Mouse (Mus musculus): ENCODE measurements around the gene Canx. TPM values are rescaled to one million over a fixed set of nuclear protein-coding genes. Genes with fewer than 3 reads are reported as not detected.
A peak's percentile ranks its signal among the peaks of the same experiment; 100 is the strongest.
"Not testable (repeated sequence)": the region's sequence is repeated elsewhere in the genome, so short reads cannot be mapped to it uniquely, and the experiment has no call there.

Canx gene
- polyA plus RNA-seq, 1 experiment from 2014 or later = 292 TPM

DNA sequence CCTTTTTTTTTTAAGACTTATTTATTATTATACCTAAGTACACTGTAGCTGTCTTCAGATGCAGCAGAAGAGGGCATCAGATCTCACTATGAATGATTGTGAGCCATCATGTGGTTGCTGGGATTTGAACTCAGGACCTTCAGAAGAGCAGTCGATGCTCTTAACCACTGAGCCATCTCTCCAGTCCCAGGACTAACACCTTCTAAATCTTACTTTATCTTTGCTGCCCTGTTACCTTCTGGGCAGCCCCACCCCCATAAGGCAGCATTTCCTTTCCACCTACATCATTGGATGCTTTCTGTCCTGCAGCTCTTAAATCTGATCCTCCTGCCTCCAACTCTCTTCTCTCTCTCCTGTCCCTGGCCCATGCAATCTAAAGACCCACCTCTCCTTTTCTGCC, 35.8 kb upstream of the Canx start:
- H3K4me2 ChIP-seq; H3K4me3 ChIP-seq (replicated peaks); H3K9ac ChIP-seq (replicated peaks); H3K4me1 ChIP-seq (replicated peaks); H3K9me3 ChIP-seq; ATAC-seq (ENCODE audit: insufficient number of reproducible peaks, insufficient read depth, low FRiP score, low TSS enrichment, low read depth); H3K36me3 ChIP-seq; H3K27ac ChIP-seq: not testable (repeated sequence)
- peaks cover 26% of the 10 kb centered on the region for H3K27me3 ChIP-seq
- 64% methylated on average over 1 of the region's 1 CpGs for WGBS

GRCm38 (mm10) chr11:50358950-50359861, 33.7 kb upstream of the Canx start:
- Histone ChIP-seq H3K4me1 (replicated peaks) (0 out of 2 replicates have a peak, but pooled peaks cover 3% of the 10 kb centered on the region), H3K4me2 (peak overlapping the region; percentile 90), H3K27ac (peak overlapping the region; percentile 51; the same call in 1 of the 2 replicates), H3K27me3 (peaks cover 26% of the 10 kb centered on the region), H3K9me3 (no peaks in the 10 kb centered on the region), H3K9ac (replicated peaks) (peak overlapping the region; percentile 71), H3K36me3 (no peaks in the 10 kb centered on the region), H3K4me3 (replicated peaks) (peak overlapping the region; percentile 50)
- 2% methylated on average over 74 of the region's 74 CpGs for WGBS
- peak; percentile 56; the same call in 1 of the 2 replicates for ATAC-seq (ENCODE audit: insufficient number of reproducible peaks, insufficient read depth, low FRiP score, low TSS enrichment, low read depth)

- H3K9me3 ChIP-seq = no peaks in the 10 kb centered on the region
- WGBS = 60% methylated on average over 1 of the region's 1 CpGs
- H3K4me3 ChIP-seq (replicated peaks) = no peak overlapping the region
- no peak overlapping the region for H3K27ac ChIP-seq
- no peak overlapping the region for H3K9ac ChIP-seq (replicated peaks)
- H3K4me2 ChIP-seq = no peak overlapping the region
- H3K36me3 ChIP-seq = no peaks in the 10 kb centered on the region
- ATAC-seq (ENCODE audit: insufficient number of reproducible peaks, insufficient read depth, low FRiP score, low TSS enrichment, low read depth) = no peak
- peaks cover 23% of the 10 kb centered on the region for H3K27me3 ChIP-seq
- H3K4me1 ChIP-seq (replicated peaks) = 0 out of 2 replicates have a peak, but pooled peaks cover 3% of the 10 kb centered on the region
These were observed 29.9 kb upstream of the Canx start for GRCm38 (mm10) chr11:50355395-50355794.

DNA sequence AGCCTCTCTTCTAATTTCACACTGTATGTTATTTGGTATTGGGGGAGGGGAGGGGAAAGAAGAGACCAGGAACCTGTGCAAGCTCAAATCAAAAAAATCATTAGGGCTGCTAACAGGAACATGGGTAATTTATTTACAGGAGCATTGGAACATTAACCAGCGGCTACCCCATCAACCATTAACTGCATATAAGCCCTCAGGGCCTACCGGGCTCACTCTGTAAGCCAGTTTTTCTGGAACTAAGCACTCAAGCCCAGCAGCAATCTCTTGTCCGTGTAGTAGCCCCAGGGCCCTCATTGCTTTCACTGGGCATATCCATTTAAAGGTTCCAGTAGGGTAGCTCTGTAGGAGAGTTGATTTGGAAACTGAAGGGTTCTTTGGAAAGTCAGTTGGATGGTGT, 29.4 kb upstream of the Canx start:
- WGBS = 70% methylated on average over 3 of the region's 3 CpGs
- no peak overlapping the region for H3K27ac ChIP-seq
- ATAC-seq (ENCODE audit: insufficient number of reproducible peaks, insufficient read depth, low FRiP score, low TSS enrichment, low read depth) = no peak
- no peaks in the 10 kb centered on the region for H3K9me3 ChIP-seq
- no peaks in the 10 kb centered on the region for H3K36me3 ChIP-seq
- 0 out of 2 replicates have a peak, but pooled peaks cover 3% of the 10 kb centered on the region for H3K4me1 ChIP-seq (replicated peaks)
- no peak overlapping the region for H3K4me2 ChIP-seq
- H3K27me3 ChIP-seq = peaks cover 23% of the 10 kb centered on the region
- H3K9ac ChIP-seq (replicated peaks) = no peak overlapping the region
- no peak overlapping the region for H3K4me3 ChIP-seq (replicated peaks)

- no peak within 1 kb of the TSS for H3K4me3 ChIP-seq (replicated peaks)
- no peak within 1 kb of the TSS for H3K27ac ChIP-seq
- H3K9me3 ChIP-seq = no peaks in the 10 kb centered on the region
- no peak within 1 kb of the TSS for H3K9ac ChIP-seq (replicated peaks)
- no peak for ATAC-seq (ENCODE audit: insufficient number of reproducible peaks, insufficient read depth, low FRiP score, low TSS enrichment, low read depth)
- H3K27me3 ChIP-seq = peaks cover 19% of the 10 kb centered on the region
- no peaks in the 10 kb centered on the region for H3K36me3 ChIP-seq
- no peak within 1 kb of the TSS for H3K4me2 ChIP-seq
- H3K4me1 ChIP-seq (replicated peaks) = 0 out of 2 replicates have a peak, but pooled peaks cover 3% of the 10 kb centered on the region
These were observed 28.7 kb upstream of the Canx start, which contains the start of gene Cby3 for GRCm38 (mm10) chr11:50354162-50354561. Gene Cby3 (plus strand): TSS chr11:50354462.

GRCm38 (mm10) chr11:50352177-50352576, 26.7 kb upstream of the Canx start:
- H3K9ac ChIP-seq (replicated peaks) = no peak overlapping the region
- no peak overlapping the region for H3K4me3 ChIP-seq (replicated peaks)
- ATAC-seq (ENCODE audit: insufficient number of reproducible peaks, insufficient read depth, low FRiP score, low TSS enrichment, low read depth) = no peak
- H3K36me3 ChIP-seq = no peaks in the 10 kb centered on the region
- no peaks in the 10 kb centered on the region for H3K4me1 ChIP-seq (replicated peaks)
- 65% methylated on average over 2 of the region's 2 CpGs for WGBS
- H3K4me2 ChIP-seq = no peak overlapping the region
- H3K9me3 ChIP-seq = no peaks in the 10 kb centered on the region
- peaks cover under 1% of the 10 kb centered on the region; the same call in 1 of the 2 replicates for H3K27me3 ChIP-seq
- no peak overlapping the region for H3K27ac ChIP-seq

- Histone ChIP-seq H3K4me3 (replicated peaks) (no peak overlapping the region), H3K4me1 (replicated peaks) (no peaks in the 10 kb centered on the region), H3K9me3 (no peaks in the 10 kb centered on the region), H3K27me3 (no peaks in the 10 kb centered on the region), H3K9ac (replicated peaks) (no peak overlapping the region), H3K36me3 (no peaks in the 10 kb centered on the region), H3K4me2 (no peak overlapping the region), H3K27ac (no peak overlapping the region)
- no peak for ATAC-seq (ENCODE audit: insufficient number of reproducible peaks, insufficient read depth, low FRiP score, low TSS enrichment, low read depth)
- 86% methylated on average over 9 of the region's 9 CpGs for WGBS
These were observed 21.0 kb upstream of the Canx start for GRCm38 (mm10) chr11:50346256-50347032.

DNA sequence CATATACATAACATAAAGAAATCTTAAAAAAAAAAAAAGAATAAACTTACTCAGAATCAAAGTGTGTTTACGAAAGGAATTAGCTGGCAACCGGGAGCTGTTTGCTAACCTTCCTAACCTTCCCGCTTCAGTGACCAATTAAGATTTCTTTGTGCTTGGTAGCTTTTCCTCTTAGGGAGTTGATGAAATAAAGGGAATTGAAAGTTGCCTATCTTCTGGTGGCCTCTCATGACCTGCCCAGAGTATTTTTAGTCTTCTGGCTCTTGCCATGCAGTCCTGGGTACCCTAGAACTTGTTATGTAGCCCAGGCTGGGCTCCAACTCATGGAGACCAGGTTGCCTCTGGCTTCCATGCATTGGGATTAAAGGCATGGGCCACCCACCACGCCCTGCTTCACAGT, 20.0 kb upstream of the Canx start:
- no peak for ATAC-seq (ENCODE audit: insufficient number of reproducible peaks, insufficient read depth, low FRiP score, low TSS enrichment, low read depth)
- no peak overlapping the region for H3K27ac ChIP-seq
- H3K27me3 ChIP-seq = no peaks in the 10 kb centered on the region
- no peaks in the 10 kb centered on the region for H3K9me3 ChIP-seq
- H3K9ac ChIP-seq (replicated peaks) = no peak overlapping the region
- H3K4me2 ChIP-seq = no peak overlapping the region
- no peaks in the 10 kb centered on the region for H3K36me3 ChIP-seq
- H3K4me1 ChIP-seq (replicated peaks) = no peaks in the 10 kb centered on the region
- H3K4me3 ChIP-seq (replicated peaks) = no peak overlapping the region
- 84% methylated on average over 4 of the region's 4 CpGs for WGBS

DNA sequence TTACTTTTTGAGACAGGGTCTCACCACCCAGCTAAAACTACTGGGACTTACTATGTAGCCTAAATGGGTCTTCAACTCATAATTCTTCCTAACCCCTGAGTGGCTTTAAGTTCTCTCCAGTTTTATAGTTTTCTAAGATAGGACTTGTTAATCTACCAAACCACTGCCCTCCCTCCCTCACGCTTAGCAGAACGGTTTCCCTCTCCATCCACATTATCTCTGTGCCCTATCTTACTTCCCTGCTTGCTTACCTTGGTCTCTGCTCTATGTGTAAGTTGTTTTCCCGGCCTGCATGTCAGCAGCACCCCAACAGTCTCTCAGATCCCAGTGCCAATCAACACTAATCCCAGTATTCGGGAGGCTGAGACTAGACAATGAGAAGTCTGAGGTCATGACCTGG, 11.4 kb upstream of the Canx start:
- Histone ChIP-seq H3K4me2 (no peak overlapping the region), H3K36me3 (no peaks in the 10 kb centered on the region), H3K27ac (no peak overlapping the region), H3K4me1 (replicated peaks) (no peaks in the 10 kb centered on the region), H3K9ac (replicated peaks) (no peak overlapping the region), H3K27me3 (no peaks in the 10 kb centered on the region), H3K9me3 (no peaks in the 10 kb centered on the region), H3K4me3 (replicated peaks) (no peak overlapping the region)
- no peak for ATAC-seq (ENCODE audit: insufficient number of reproducible peaks, insufficient read depth, low FRiP score, low TSS enrichment, low read depth)
- 73% methylated on average over 4 of the region's 4 CpGs for WGBS

GRCm38 (mm10) chr11:50336126-50336525, 10.7 kb upstream of the Canx start:
- no peaks in the 10 kb centered on the region for H3K36me3 ChIP-seq
- no peak overlapping the region for H3K27ac ChIP-seq
- H3K9me3 ChIP-seq = no peaks in the 10 kb centered on the region
- no peak for ATAC-seq (ENCODE audit: insufficient number of reproducible peaks, insufficient read depth, low FRiP score, low TSS enrichment, low read depth)
- H3K27me3 ChIP-seq = no peaks in the 10 kb centered on the region
- H3K4me3 ChIP-seq (replicated peaks) = no peak overlapping the region
- H3K4me1 ChIP-seq (replicated peaks) = no peaks in the 10 kb centered on the region
- no peak overlapping the region for H3K9ac ChIP-seq (replicated peaks)
- WGBS = 42% methylated on average over 1 of the region's 1 CpGs
- no peak overlapping the region for H3K4me2 ChIP-seq

GRCm38 (mm10) chr11:50333181-50333580, 7.7 kb upstream of the Canx start:
- Histone ChIP-seq H3K9ac (replicated peaks) (no peak overlapping the region), H3K4me2 (no peak overlapping the region), H3K9me3 (no peaks in the 10 kb centered on the region), H3K4me3 (replicated peaks) (no peak overlapping the region), H3K27ac (no peak overlapping the region), H3K27me3 (no peaks in the 10 kb centered on the region), H3K4me1 (replicated peaks) (no peaks in the 10 kb centered on the region), H3K36me3 (0 out of 2 replicates have a peak, but pooled peaks cover 2% of the 10 kb centered on the region)
- WGBS = 83% methylated on average over 3 of the region's 3 CpGs
- no peak for ATAC-seq (ENCODE audit: insufficient number of reproducible peaks, insufficient read depth, low FRiP score, low TSS enrichment, low read depth)

Data from limb, embryonic 12.5 days (tissue).